Mouse (Mus musculus) lung, embryonic 16.5 days (tissue): ENCODE results near the gene Sh3pxd2a. TPM values are rescaled to one million over a fixed set of nuclear protein-coding genes. Genes with fewer than 3 reads are reported as not detected.

Experiments
- ATAC-seq: fragments of 200-750 bp; cut with Nextera tagmentation; 2 replicates; pipeline ENCODE4 v1.8.0; 2017; ENCODE audit warnings: low read depth, mild to moderate bottlenecking, moderate library complexity
- H3K27ac ChIP-seq: fragments of 300-500 bp; sonication (generic); 2 replicates; pipeline ENCODE4 v1.5.1; 2014; ENCODE audit warnings: mild to moderate bottlenecking, control low read depth, low read length
- H3K27me3 ChIP-seq: fragments of 300-500 bp; sonication (generic); 2 replicates; pipeline ENCODE4 v1.6.1; 2014; ENCODE audit warnings: low read depth, low read length, mixed read lengths; ENCODE audit not compliant: control insufficient read depth, insufficient read depth
- H3K36me3 ChIP-seq: fragments of 300-500 bp; sonication (generic); 2 replicates; pipeline ENCODE4 v1.6.1; 2014; ENCODE audit warnings: low read length; ENCODE audit not compliant: control insufficient read depth, insufficient read depth
- H3K4me1 ChIP-seq: fragments of 300-500 bp; sonication (generic); replicated peaks from 2 replicates; pipeline ENCODE4 v1.6.1; 2014; ENCODE audit warnings: low read length, mixed read lengths; ENCODE audit not compliant: control insufficient read depth, insufficient read depth
- H3K4me2 ChIP-seq: fragments of 300-500 bp; sonication (generic); 2 replicates; pipeline ENCODE4 v1.6.1; 2014; ENCODE audit warnings: low read depth, low read length, control low read depth
- H3K4me3 ChIP-seq: fragments of 300-500 bp; sonication (generic); 2 replicates; pipeline ENCODE4 v1.5.1; 2014; ENCODE audit warnings: mild to moderate bottlenecking, low read length, control low read depth
- H3K9ac ChIP-seq: fragments of 300-500 bp; sonication (generic); 2 replicates; pipeline ENCODE4 v1.6.1; 2014; ENCODE audit warnings: low read length, control low read depth
- H3K9me3 ChIP-seq: fragments of 300-500 bp; sonication (generic); 2 replicates; pipeline ENCODE4 v1.6.1; 2016; ENCODE audit warnings: low read length; ENCODE audit not compliant: control insufficient read depth
- WGBS: fragments of 180-500 bp; shearing (Covaris S2); extraction: QIAGEN DNeasy Blood & Tissue Kit; methylation state at CpG from one replicate; pipeline ENCODE4 v1.1.7; 2014; 5-methylcytosine and 5-hydroxymethylcytosine counted together
- polyA plus RNA-seq: library from polyadenylated mRNA; unstranded; fragments of >200 nt; fragmentation: Nextera tagmentation; extraction: Ambion mirVana; gene quantifications from 2 replicates; pipeline ENCODE4 v1.2.1, GENCODE M21; 2015

Sh3pxd2a gene
- polyA plus RNA-seq, 1 experiment from 2014 or later = 6.1 TPM

DNA sequence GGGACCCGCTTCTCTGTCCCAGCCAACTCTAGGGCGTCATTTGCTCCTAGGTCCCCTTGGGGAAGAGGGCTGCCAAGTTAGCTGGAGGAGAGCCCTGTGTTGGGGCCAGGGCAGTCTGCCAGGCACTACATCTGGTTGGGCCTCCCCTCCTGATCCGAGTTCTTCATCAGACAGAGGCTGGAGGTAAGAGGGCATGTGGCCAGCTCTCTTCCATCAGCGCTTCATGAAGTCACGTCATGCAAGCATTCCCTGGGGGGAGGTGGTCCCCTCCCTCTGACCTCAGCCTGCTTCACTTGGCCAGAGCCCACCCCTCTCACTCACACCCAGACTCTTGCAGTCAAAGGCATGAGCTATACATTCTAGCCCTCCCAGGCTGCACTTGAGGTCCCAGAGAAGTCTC is 25.8 kb downstream of the Sh3pxd2a start:
- Histone ChIP-seq H3K4me3 (no peak overlapping the region), H3K4me2 (no peak overlapping the region), H3K9ac (no peak overlapping the region), H3K4me1 (peaks cover 36% of the 10 kb centered on the region), H3K36me3 (no peaks in the 10 kb centered on the region), H3K27ac (0 out of 2 replicates have a peak overlapping the region, but pooled peaks have one; percentile 17), H3K27me3 (no peaks in the 10 kb centered on the region), H3K9me3 (no peaks in the 10 kb centered on the region)
- peak; percentile 82 for ATAC-seq
- 31% methylated on average over 5 of the region's 5 CpGs for WGBS

DNA sequence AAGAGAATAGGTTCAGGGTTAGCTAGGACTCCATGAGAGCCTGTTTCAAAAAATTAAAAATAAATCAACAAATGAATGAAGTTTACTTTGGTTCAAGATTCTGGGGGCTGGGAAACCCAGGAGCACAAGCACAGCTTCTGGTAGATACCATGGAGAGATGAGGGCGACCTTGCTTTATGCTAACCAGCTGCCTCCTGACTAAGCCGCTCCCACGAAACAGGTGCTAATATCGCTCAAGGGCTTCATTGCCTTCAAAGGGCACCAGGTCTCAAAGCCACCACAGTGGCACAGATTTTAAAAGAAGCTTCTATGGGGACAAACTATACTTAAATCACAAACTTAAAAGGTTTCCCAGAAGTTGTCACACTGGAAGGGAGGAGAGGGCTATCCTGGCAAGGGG is 27.2 kb downstream of the Sh3pxd2a start:
- H3K9me3 ChIP-seq = no peaks in the 10 kb centered on the region
- no peak overlapping the region for H3K27ac ChIP-seq
- H3K4me1 ChIP-seq = peaks cover 32% of the 10 kb centered on the region
- no peak overlapping the region for H3K4me3 ChIP-seq
- H3K27me3 ChIP-seq = no peaks in the 10 kb centered on the region
- no peaks in the 10 kb centered on the region for H3K36me3 ChIP-seq
- no peak overlapping the region for H3K9ac ChIP-seq
- H3K4me2 ChIP-seq = no peak overlapping the region
- ATAC-seq = no peak
- 90% methylated on average over 4 of the region's 4 CpGs for WGBS

DNA sequence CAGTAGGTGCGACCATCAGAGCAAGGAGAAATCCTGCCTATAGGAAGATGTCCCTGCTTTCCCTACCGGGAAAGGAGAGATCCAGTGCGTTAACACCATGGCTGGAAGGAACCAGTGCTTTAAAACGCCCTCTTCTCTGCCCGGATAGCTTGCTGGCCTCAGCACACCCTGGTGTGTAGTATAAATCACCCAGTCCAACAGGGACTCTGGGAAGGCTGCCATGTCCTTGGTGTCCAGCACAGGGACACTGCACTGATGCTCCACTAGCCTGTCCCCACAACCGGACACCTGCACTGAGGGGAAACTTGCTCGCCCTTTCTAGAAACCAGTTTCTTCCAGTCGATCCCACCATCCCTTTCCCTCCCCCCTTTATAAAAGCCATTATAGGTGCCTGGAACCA is 28.0 kb downstream of the Sh3pxd2a start:
- WGBS = 83% methylated on average over 8 of the region's 8 CpGs
- Histone ChIP-seq H3K27me3 (no peaks in the 10 kb centered on the region), H3K9ac (no peak overlapping the region), H3K4me1 (peaks cover 34% of the 10 kb centered on the region), H3K27ac (no peak overlapping the region), H3K4me3 (no peak overlapping the region), H3K36me3 (no peaks in the 10 kb centered on the region), H3K4me2 (no peak overlapping the region), H3K9me3 (no peaks in the 10 kb centered on the region)
- no peak for ATAC-seq

DNA sequence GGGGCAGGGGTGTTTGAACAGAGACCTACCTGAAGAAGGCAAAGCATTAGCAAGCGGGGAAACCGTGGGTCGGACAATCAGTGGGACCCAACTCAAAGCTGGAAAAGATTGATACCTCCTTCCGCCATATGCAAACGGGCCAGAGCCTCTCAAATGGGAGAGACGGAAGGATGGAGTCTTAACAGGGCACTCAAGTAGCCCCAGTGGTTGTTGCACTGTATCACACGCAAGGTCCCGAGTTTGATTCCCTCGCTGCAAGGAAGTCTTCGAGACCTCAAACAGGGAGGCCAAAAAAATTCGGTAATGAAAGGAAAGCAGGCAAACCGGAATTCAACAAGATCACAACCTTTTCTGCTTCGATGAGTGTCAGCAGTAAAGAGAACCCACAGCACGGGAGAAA is 29.5 kb downstream of the Sh3pxd2a start:
- H3K4me1 ChIP-seq = peaks cover 32% of the 10 kb centered on the region
- no peaks in the 10 kb centered on the region for H3K9me3 ChIP-seq
- H3K36me3 ChIP-seq = no peaks in the 10 kb centered on the region
- WGBS = 94% methylated on average over 14 of the region's 14 CpGs
- no peak overlapping the region for H3K4me3 ChIP-seq
- no peak overlapping the region for H3K4me2 ChIP-seq
- no peak for ATAC-seq
- no peak overlapping the region for H3K9ac ChIP-seq
- H3K27ac ChIP-seq = no peak overlapping the region
- H3K27me3 ChIP-seq = no peaks in the 10 kb centered on the region

DNA sequence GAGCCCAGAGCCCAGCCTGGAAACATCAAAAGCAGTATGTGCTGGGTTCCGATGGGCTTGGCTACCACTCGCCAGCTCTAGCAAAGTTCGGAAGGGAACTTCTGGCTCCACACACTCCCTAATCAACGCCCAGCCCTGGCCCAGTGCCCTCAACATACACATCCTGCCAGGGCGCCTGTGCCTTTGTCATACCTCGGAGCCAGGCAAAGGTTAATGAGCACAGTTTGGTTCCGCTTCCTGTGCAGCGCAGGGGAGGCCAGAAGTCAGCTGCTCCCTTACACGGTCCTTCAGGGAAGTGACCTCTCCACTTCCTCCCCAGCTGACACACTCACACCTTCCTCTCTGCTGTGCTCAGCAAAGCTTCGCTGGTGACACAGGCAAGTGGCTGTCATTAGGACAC is 31.9 kb downstream of the Sh3pxd2a start:
- Histone ChIP-seq H3K4me3 (no peak overlapping the region), H3K4me1 (peaks cover 36% of the 10 kb centered on the region), H3K4me2 (no peak overlapping the region), H3K9ac (no peak overlapping the region), H3K27ac (no peak overlapping the region), H3K9me3 (no peaks in the 10 kb centered on the region), H3K27me3 (no peaks in the 10 kb centered on the region), H3K36me3 (no peaks in the 10 kb centered on the region)
- WGBS = 29% methylated on average over 10 of the region's 10 CpGs
- peak; percentile 73 for ATAC-seq

DNA sequence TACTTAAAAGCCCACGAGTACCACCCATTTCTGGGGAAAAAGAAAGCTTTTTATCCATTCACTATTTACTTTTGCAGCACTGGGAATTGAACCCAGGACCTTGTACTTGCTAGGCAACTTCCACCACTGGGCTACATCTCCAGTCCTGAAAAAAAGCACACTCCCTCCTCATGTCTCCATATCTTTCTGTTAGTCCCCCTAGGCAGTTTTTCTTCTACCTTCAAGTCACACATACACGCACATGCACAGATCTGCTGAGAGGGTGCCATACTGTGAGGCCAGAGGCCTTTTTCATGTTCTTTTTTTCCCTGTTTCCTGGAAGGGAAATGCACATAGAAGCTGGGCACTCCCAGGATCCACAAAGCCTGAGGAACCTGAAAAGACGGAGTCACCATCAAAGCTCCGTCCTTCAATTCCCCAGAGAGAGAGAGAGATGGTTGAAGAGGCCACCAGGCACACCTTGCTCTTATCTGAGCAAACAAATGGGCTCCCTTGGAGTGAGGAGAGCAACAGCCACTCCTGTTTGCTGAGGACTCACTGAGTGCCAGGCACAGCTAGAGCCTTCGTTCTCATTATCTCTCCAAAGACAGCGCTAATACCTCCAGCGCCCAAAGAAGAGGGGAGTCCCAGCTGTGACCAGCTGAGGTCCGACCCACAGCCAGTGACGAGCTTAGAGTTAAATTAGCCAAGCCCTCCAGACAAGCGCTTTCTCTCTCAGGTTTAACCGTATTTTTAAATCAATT is 32.8 kb downstream of the Sh3pxd2a start:
- Histone ChIP-seq H3K9ac (no peak overlapping the region), H3K27ac (peak overlapping the region; percentile 10; the same call in 1 of the 2 replicates), H3K36me3 (no peaks in the 10 kb centered on the region), H3K4me3 (no peak overlapping the region), H3K4me2 (no peak overlapping the region), H3K27me3 (no peaks in the 10 kb centered on the region), H3K4me1 (peaks cover 36% of the 10 kb centered on the region), H3K9me3 (no peaks in the 10 kb centered on the region)
- no peak for ATAC-seq
- 60% methylated on average over 11 of the region's 11 CpGs for WGBS

DNA sequence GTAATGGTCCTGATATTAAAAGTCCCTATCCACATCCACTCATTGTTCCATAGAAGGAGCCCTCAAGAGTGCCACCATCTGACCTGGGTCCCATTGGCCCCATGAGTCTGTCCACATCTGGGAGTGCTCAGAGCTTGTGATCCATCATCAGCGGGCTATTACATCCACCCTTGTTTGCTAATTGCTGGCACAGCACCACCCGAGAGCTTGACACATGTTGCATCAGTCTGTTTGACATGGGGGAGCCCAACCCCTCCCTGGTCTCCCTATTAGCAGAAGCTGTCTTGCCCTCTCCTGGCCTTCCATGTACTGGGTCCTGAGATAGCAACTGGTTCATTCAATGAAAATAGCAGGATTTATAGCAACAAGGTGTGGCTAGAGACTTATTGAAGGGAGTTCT is 34.0 kb downstream of the Sh3pxd2a start:
- Histone ChIP-seq H3K36me3 (no peaks in the 10 kb centered on the region), H3K27me3 (no peaks in the 10 kb centered on the region), H3K4me2 (no peak overlapping the region), H3K4me3 (no peak overlapping the region), H3K4me1 (peaks cover 36% of the 10 kb centered on the region), H3K9me3 (no peaks in the 10 kb centered on the region), H3K27ac (no peak overlapping the region), H3K9ac (no peak overlapping the region)
- ATAC-seq = no peak
- 93% methylated on average over 2 of the region's 2 CpGs for WGBS

DNA sequence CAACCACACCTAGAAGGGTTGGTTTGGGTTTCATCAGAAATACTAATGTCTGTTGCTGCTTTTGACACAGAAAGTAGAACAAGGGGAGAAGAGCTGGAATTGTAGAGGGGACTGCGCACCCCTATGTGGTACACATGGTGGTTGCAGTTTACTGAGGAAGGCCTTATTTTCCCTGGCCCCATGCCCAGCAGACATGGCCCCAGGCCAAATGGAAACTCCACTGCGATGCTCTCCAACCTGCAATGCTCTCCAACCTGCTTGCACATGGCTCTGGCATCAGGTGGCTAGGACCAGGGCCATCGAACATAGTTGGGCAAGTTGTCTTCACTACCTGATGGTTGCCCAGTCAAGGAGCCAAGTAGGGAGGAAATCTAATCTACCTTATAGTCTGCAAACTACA is 35.0 kb downstream of the Sh3pxd2a start:
- no peak overlapping the region for H3K4me2 ChIP-seq
- H3K4me1 ChIP-seq = peaks cover 36% of the 10 kb centered on the region
- H3K9ac ChIP-seq = no peak overlapping the region
- 50% methylated on average over 3 of the region's 3 CpGs for WGBS
- H3K36me3 ChIP-seq = no peaks in the 10 kb centered on the region
- H3K4me3 ChIP-seq = no peak overlapping the region
- ATAC-seq = no peak
- no peaks in the 10 kb centered on the region for H3K27me3 ChIP-seq
- no peaks in the 10 kb centered on the region for H3K9me3 ChIP-seq
- peak overlapping the region; percentile 41; the same call in 1 of the 2 replicates for H3K27ac ChIP-seq

DNA sequence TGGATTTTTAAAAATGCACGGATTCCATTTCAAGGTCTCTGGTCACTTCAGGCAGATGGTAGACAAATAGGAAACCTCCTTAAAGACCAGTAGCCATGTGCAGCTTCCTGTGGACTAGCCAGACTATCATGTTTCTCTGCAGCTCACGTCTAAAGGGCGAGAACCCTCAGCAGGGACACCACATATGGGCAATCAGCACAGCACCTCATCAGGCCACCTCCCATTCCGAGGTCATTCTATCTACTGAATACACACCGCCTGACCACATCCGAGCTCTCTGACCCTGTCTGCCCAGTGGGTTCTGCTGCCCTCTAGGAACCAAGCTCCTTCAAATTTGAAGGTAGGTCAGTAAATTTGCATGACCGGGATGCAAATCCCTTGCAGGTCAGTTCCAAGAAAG is 35.4 kb downstream of the Sh3pxd2a start:
- 31% methylated on average over 7 of the region's 7 CpGs for WGBS
- Histone ChIP-seq H3K4me2 (no peak overlapping the region), H3K27me3 (no peaks in the 10 kb centered on the region), H3K36me3 (no peaks in the 10 kb centered on the region), H3K4me1 (peaks cover 36% of the 10 kb centered on the region), H3K4me3 (no peak overlapping the region), H3K27ac (peak overlapping the region; percentile 43; the same call in 1 of the 2 replicates), H3K9ac (no peak overlapping the region), H3K9me3 (no peaks in the 10 kb centered on the region)
- no peak for ATAC-seq
